Mouse (Mus musculus) neural tube, embryonic 10.5 days (tissue): ENCODE data around the gene Elmo3.

Experiments used
- DNase-seq: peaks from one replicate; pipeline ENCODE4 v3.0.0-alpha.2; 2017; ENCODE audit warnings: low spot score; ENCODE audit errors: extremely low spot score

Gene Elmo3

DNA sequence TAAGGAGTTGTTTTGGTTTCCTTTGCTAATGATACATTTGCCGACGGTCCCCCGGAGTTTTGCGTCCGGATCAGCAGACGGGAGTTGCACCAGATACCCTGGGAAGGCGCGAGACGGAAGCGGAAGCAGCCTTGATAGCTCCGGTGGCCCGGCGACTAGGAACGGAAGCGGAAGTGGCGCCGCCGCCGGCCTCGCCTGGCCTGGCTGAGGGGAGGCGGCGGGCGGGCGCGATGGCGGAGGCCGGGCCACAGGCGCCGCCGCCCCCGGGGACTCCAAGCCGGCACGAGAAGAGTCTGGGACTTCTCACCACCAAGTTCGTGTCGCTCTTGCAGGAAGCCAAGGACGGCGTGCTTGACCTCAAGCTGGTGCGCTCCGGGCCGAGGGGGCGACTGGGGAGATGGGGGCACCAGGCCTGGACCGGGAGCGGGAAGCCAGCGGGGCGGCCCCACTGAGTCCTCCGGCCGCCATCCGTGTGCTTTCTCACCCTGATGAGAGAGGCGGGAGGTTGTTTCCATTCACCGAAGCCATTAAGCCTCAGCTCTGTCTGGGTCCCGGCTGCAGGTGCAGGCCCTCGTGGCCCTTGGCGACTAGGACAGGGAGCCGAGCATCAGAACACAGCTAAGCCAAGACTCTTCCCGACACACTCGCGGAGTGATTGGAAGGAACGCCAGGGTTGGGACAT, 7.7 kb upstream of the Elmo3 start, which contains the start of gene E2f4:
Gene E2f4, plus strand, starts transcription at position 153 of the 682 bp plus-strand sequence.
- DNase-seq: peak; percentile 93

DNA sequence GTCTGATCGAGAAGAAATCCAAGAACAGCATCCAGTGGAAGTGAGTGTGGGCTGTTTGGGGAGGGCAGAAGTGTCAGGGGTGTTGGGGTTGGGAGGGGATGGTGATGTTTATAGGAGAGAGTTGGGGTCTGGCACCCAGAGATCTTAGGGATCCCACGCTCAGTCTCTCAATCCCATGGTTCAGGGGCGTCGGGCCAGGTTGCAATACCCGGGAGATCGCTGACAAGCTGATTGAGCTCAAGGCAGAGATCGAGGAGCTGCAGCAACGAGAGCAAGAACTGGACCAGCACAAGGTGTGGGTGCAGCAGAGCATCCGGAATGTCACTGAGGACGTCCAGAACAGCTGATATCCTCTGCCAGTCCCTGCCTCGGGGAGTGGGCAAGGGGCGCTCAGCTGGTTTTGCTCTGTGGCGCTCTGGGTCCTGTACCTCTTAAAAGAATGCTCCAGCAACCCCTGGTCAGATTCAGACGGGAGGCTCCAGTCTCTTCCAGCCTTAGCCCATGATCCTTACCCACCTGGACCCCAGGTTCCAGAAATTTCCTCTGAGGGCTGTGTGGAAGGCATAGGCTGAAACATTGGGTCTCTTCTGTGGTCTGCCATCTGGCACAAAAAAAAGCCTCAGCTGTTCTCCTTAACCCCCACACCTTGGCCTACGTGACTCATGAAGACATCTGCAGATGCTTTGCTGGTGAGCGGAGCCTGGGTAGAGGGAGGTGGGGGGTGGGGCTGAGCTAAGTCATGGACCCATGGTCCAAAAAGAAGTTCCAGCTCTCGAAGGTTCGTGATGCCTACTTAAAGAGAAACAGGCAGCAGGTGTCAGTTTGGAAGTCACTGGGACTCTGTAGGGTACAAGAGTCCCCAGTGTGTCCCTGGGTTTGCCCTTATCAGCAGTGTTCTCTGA, 6.8 kb upstream of the Elmo3 start:
- DNase-seq: no peak

DNA sequence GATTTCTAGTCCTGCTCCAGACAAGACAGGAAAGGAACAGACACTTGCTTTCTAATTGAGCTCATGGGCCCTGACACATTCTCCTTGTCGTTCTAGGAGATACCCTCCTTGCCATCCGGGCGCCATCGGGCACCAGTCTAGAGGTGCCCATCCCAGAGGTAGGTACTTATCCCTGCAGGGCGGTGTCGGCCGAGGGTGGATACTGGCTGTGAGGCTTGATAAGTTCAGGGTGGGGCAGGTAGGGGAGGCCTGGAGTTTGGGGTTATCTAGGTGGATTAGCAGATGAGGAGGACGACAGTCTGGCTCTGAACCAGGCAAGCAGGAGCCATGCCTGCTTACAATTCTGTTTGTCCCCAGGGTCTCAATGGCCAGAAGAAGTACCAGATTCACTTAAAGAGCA, 5.4 kb upstream of the Elmo3 start:
- no peak for DNase-seq

DNA sequence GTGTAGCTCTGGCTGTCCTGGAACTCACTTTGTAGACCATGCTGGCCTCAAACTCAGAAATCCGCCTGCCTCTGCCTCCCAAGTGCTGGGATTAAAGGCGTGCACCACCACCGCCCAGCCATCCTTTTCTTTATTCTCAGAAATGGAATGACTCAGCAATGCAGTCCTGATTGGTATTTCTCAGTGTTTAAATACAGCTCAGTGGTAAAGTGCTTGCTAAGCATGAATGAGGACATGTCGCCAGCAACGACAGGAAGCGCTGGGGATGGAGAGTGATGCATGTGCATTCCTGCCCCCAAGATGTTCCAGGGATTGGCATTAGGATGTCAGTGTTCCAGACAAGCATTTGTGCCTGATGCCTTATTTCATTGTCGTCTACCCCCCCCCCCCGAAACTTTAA, 2.0 kb upstream of the Elmo3 start:
- DNase-seq: no peak

DNA sequence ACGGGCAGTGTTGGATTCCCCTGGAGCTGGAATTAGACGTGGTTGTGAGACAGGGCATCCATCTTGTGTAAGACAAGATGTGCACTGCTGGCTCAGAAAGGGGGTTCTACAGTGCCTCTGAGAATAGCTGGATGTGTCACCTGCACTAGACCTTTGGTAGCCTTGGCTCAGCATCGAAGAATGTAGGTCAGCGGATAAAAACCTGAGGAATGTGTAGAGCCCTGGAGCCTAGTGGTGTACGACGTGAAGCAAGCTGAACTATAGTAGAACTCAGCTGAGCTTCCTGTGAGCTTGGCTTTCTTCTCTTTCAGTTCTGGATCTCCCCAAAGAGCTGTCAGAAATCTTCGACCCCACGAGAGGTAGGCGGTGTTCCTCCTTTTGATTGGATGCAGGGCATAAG, 1.5 kb upstream of the Elmo3 start:
- no peak for DNase-seq

DNA sequence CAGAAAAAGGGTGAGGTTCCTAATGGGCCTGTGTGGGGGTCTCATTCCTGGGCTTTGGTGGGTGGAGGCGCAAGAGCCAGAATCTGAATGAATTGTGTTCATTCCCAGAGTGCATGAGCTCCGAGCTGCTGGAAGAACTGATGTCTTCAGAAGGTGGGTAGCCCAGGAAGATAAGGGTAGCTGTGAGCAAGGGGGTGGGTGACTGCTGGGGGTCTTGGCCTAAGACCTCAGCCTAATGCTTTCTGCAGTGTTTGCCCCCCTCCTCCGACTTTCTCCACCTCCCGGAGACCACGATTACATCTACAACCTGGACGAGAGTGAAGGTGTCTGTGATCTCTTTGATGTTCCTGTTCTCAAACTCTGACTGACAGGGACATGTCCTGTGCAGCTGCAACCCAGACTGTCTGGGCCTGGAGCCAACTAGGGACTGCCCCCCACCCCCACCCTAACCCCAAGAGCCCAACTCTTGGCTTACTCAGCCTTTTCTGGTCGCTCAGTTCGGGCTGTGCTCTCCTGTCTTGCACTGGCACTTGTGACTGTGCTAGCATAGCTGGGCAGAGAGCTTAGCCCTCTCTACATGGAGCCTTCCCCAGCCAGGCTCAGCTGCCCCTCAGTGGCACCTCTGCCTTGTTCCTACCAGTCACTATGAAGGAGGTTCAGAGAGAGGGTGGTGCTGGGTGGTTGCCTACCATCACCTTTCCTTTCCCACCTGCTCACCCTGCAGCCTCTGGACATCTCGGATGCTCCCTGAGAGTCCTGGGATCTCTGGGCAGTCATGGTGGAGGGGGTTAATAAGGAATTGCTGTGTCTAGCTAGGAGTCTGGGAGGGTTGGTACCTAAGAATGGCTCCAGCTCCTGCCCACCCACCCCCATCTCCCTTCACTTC, 833 bp upstream of the Elmo3 start:
- DNase-seq: no peak

DNA sequence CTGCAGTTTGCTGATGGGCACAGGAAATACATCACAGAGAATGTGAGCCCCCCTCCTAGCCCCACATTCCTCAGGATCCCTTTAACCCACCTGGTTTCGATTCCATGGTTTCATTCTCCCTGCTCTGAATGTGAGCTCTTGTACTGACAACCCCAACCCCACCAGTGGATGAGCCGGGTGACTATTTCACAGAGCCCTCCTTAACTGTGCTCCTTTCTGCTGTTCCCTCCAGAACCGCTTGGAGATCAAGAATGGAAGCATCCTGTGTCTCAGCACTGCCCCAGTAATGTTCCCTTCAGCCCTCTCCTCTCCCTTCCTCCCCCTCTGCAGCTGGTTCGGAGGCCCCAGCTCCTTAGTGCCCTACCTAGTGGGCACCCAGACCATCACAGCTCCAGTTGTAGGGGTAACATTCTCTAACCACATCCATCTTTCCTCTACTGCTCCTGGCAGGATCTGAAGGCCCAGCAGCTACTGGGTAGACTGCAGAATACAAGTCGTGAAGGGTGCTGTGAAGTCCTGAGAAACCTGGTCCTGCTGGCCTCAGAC, 818 bp downstream of the Elmo3 start:
- DNase-seq: no peak

DNA sequence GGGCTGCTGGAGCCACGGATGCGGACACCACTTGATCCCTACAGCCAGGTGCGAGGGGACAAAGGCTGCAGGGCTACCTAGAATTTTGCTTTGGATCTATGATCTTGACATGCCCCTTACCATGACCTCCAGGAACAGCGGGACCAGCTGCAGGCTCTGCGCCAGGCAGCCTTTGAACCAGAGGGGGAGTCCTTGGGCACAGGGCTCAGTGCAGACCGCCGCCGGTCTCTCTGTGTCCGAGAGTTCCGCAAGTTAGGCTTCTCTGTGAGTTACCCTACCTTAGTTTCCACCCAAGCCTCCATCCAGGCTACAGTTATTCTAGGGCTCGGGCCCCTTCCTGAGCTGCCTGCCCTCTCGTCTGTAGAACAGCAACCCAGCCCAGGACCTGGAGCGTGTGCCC, 2.3 kb downstream of the Elmo3 start:
- no peak for DNase-seq

DNA sequence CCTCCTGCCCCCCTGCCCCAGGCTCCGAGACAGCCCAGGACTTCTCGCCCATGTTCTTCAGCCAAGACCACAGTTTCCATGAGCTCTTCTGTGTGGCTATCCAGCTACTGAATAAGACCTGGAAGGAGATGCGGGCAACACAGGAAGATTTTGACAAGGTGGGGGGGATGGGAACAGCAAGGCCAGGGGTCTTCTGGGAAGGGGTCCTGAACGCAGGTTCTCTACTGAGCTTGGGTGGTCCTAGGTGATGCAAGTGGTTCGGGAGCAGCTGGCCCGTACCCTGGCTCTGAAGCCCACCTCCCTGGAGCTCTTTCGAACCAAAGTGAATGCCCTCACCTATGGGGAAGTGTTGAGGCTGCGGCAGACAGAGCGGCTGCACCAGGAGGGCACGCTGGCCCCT, 3.0 kb downstream of the Elmo3 start:
- DNase-seq: no peak

DNA sequence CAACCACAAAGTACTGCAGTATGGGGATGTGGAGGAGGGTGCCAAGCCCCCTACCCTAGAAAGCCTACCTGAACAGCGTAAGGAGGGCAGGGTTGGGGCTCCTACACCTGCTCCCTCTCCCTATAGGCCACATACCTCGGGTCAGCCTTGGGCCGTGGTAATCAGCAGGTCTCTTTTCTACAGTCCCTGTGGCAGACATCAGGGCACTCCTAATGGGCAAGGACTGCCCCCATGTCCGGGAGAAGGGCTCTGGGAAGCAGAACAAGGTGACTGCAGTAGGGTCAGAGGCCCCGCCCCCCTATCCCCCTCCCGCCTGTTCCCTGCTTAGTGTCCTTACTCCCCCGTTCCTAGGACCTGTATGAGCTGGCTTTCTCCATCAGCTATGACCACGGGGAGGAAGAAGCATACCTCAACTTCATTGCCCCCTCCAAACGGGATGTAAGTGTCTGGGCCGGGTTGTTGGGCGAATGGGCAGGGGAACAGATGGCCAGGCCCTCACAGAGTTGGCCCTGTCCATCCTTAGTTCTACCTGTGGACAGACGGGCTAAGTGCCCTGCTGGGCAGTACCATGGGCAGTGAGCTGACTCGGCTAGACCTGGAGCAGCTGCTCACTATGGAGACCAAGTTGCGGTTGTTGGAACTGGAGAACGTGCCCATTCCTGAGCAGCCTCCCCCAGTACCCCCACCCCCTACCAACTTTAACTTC, 3.9 kb downstream of the Elmo3 start:
- DNase-seq: no peak

DNA sequence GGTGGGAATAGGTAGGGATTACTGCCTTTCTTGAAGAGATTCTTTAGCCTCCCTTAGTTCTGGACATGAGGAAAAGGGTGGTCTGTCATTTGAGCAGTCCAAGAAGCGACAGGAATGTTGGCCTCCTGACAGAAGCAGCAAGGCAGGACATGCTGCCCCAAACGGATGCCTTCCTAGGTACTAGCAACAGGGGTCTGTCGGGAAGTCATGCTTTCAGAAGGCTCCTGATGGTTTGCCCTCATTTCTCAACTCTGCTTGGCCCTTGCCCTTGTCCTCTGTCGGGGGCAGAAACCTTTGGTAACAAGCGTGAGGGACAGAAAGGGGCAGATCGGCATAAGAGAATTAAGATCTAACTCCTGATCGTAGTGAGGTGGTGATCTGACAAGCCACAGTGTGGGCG, 4.7 kb downstream of the Elmo3 start:
- DNase-seq: no peak

DNA sequence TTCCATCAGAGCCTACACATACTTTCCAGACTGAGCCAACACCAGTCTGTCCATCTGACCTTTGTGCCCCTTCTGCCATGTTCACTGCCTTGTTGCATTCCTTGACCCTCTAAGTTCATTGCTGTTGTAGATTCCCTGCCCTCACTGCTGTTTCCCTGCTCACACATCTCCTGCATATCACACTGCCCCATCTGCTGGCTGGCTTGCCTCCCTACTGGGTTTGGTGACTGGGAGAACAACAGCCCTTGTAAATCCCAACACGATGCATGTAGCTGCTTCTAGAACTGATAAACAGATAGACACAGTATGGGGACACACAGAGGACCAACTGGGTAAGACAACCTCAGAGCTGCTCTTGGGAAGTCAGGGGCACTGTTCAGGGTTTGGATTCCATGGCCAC, 6.3 kb downstream of the Elmo3 start:
- DNase-seq: no peak

DNA sequence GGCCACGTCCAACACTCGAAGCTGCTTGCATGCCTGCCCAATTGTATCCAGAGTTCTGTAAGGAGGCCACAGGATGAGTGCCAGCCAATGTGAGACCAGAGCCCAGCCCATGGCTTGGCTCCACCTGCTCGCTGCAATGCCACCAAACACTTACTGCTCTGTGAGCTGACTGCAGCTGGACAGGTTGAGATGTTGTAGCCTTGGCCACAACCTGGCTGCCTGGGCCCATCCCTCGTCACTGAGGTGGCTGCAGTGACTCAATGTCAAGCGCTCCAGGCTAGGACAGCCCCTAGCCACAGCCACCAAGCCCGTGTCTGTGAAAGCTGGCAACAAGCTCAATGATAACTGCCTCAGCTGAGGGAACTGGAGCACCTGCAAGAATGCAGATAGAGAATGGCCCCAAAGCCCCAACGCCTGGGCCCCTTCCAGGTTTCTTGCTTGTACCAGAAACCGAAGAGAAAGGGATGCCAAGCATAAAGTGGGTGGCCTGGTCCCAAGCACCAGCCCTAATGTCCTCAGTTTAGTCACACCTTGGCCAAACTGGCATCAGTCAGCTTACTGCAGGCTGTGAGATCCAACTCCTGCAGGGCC, 7.6 kb downstream of the Elmo3 start:
- no peak for DNase-seq

DNA sequence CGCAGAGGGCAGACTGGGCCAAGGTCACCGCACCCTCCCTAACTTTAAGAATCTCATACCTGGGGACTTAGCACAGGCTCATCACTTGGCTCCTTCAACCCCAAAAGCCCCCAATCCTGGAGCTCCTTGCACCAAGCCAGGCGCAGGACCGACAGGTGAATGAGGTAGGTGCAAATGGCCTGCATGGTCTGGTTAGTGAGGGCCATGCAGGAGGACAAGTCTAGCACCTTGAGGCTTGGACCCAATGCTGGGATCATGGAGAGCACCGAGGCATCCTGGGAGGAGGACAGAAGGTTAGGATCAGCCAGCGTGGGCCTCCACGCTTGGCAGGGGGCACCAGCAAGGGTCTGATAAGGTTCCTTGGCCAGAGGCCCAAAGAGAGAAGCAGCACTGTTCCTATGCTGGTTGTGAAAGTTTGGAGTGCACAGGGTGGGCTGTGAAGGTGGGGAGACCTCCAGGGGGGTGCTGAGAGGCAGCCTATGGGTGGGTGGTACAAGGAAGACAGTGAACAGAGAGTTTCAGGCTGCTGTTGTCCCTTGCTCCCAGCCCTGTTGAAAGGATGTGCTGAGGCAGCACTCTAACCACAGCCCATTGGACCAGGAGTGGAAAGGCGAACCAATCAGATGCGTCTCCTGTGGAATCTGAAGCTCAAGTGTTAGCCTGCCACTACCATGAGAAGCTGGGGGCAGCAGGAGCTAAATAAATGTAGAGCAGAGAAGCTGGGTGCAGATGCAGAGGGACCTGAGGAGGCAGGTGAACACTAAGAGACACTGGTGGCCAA, 8.4 kb downstream of the Elmo3 start:
- DNase-seq: no peak

DNA sequence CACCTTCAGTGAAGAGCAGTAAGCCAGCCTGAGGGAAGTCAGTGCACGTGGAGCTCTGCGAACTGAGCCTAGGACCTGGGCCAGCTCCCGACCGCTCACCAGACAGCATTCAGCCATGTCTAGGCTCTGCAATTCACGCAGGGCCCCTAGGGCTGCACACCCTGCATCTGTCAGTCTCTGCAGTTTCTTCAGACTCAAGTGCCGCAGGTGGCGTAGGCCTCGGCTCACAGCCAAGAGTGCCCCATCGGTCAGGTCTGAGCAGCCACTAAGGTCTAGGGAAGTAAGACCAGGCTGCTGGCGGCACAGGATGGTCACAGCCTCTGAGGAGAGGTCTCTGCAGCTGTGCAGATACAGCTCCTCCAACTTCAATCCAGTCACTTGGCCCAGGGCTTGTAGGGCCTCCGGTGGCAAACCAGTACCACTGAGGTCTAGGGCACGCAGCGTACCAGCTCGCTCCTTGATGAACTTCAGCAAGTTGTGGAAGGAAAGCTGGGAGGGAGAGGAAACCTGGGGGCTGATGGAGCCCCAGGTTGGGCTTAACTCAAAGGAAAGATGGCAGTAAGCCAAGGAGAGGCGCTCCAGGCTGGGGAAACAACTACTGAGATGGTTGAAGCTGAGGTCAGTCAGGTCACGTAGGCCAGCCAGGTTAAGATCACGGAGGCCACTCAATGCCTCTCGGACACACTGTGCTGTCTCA, 9.8 kb downstream of the Elmo3 start:
- DNase-seq: no peak

DNA sequence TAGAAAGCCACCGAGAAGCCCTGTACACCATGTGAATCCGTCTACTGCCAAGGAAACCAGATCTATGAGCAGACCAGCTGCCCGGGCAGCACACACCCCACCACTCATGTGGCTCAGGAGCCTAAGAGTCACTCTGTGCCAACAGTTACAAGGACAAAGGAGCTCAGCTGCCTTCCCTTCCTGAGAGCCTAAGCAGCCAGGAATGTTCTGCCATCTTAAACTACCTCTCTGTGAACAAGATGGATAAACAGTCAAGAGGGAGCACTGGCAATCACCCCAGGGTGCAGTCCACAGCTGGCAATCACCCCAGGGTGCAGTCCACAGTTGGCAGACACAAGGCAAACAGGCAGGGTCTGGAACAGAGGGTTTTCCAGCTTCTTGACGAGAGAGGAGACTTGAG, 12.5 kb downstream of the Elmo3 start:
- DNase-seq: no peak

DNA sequence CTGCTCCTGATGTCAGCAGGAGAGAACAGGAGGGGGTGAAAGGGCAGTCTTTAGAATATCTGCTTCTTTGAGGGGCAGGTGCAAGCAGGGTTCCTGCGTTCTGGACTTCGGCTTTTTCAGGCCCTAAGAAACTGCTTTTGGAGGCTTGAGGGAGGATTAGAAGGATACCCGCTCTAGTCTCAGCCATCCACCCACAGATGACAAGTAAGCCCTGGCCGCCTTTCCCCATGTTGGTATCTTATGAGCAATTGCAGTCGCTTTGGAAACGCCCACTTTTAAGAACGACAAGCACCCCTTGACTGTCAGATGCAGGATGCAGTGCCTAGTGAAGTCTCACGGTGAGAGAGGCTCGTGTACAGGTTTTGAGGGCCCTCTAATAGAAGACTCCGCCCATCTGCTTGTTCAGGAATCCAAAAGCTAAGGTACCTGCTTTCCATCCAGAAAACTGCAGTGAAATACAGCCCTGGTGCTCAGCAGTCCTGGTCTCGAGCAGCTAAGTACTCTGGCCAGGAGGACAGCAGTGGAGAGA, 13.3 kb downstream of the Elmo3 start:
- no peak for DNase-seq

DNA sequence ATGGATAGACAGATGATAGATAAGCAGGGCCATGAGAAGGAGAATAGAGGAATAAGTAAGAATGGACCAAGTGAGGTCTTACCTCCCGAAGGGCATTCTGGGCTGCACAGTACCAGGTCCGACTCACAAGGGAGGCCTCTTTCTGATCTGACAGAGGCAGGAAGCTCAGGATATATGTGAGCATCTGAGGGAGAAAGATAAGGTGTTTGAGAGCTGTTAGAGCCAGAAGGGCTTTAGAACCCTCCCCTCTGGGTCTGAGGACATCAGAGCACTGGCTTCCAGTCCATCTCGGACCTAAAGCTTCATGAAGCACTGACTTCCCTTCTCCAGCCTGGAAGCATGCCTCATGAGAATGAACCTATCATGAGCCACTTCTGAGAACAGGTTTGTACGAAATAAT, 17.8 kb downstream of the Elmo3 start:
- DNase-seq: no peak

DNA sequence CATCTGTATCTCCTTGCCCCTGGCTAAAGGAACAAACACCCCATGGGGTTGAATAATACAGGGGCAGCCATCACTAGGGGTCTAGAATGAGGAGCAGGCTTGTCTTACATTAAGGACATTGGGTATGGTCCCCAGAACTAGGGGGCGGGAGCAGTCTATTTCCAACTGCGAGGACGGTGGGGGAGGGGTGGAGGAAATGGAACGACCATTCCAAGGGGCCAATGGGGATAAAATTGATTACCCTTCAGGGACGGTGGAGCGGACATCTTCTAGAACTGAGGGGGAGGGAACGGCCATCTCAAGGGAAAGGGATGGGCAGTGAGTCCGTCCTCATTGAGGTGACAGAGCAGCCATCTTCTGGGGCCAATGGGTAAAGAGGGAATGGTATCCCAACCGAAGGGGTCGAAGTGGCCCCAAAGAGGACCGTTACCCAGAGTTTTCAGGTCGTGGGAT, 20.3 kb downstream of the Elmo3 start:
- no peak for DNase-seq
